Mouse (Mus musculus) thymus, adult 2 months (tissue): Measurements from ENCODE around the gene Hoxa6.

ENCODE experiments used
- CTCF ChIP-seq: fragments of 200-500 bp; IDR thresholded peaks from 2 replicates; pipeline ENCODE4 v1.5.1; 2012; ENCODE audit warnings: mild to moderate bottlenecking, control low read depth, low read length, moderate library complexity, borderline replicate concordance; ENCODE audit not compliant: control insufficient read depth, poor library complexity, insufficient read depth; ENCODE audit errors: extremely low read depth
- POLR2A ChIP-seq: fragments of 200-500 bp; IDR thresholded peaks from 2 replicates; pipeline ENCODE4 v1.6.1; 2012; ENCODE audit warnings: mild to moderate bottlenecking, low read length, control low read depth, moderate library complexity; ENCODE audit not compliant: control insufficient read depth, poor library complexity, insufficient read depth; ENCODE audit errors: extremely low read depth

GRCm38 (mm10) chr6:52178918-52179665 lies 29.4 kb downstream of the Hoxa6 start:
- TF ChIP-seq CTCF (no peak), POLR2A (no peak)
